Mouse (Mus musculus): ENCODE measurements around the gene Esrp2.

DNA sequence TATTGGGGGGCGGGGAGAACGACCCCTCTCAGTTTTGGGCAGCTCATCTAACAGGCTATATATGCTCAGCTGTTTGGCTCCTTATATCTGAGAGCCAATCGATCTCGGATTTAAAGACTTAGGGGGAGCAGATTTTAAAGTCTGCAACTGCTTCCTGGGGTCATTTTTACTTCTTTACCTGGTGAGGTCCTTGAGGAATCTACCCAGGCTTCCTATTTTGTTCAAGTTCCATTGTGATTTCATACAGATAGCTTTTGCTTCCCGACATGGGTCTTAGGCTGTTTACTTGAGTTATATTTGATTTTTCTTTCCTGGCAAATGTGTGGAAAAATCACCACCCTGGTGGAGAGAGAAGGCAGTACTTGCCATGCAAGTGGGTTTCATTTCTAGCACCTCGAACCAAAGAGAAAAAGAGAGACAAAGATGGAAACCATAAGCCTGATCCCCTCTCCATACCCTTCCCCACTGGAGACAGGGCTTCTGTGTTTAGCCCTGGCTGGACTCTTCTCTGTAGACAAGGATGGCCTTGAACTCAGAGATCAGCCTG, 33.2 kb upstream of the Esrp2 start:
- TF ChIP-seq CTCF (IDR thresholded peaks at IDR 0.05; ENCODE audit: control insufficient read depth, insufficient read depth, insufficient read length) = no peak
- no peak for TF ChIP-seq USF1 (IDR thresholded peaks at IDR 0.05; ENCODE audit: low read depth)
- no peak for TF ChIP-seq MYOG (IDR thresholded peaks at IDR 0.05; ENCODE audit: control insufficient read depth, extremely low read depth, insufficient read length)
- no peak for TF ChIP-seq MYOD1 (IDR thresholded peaks at IDR 0.05; ENCODE audit: control insufficient read depth, insufficient read length, low read depth)
